Mouse (Mus musculus) layer of hippocampus, postnatal 25 days (tissue): ENCODE measurements around the gene Fbxo17. TPM values are rescaled to one million over a fixed set of nuclear protein-coding genes. Genes with fewer than 3 reads are reported as not detected.
A peak's percentile ranks its signal among the peaks of the same experiment; 100 is the strongest.

Source experiments
- DNase-seq, 2 experiments: peaks; one replicate each; pipeline ENCODE4 v3.0.0; 2022; ENCODE audit warnings: mixed read lengths in 2 of 2, low spot score in 1 of 2; ENCODE audit errors: extremely low spot score in 1 of 2
- total RNA-seq, 2 experiments: library from RNA; stranded (reverse); gene quantifications; 2 replicates each; pipeline ENCODE4 v1.2.3; 2021

The Fbxo17 gene
- total RNA-seq, 2 experiments from 2014 or later = 1.1 to 2.2 TPM

GRCm38 (mm10) chr7:28765211-28765610 lies 48.6 kb downstream of the Fbxo17 start:
- DNase-seq = no peak

GRCm38 (mm10) chr7:28766173-28766879 lies 49.7 kb downstream of the Fbxo17 start, which contains the start of gene Sirt2:
Gene Sirt2 (plus strand): TSS chr7:28766735.
- DNase-seq = peak; percentile 85 to 87

- no peak for DNase-seq
Observed at GRCm38 (mm10) chr7:28766910-28767309, 50.3 kb downstream of the Fbxo17 start.

GRCm38 (mm10) chr7:28767462-28767965 lies 50.9 kb downstream of the Fbxo17 start, which contains the start of gene Nfkbib:
Gene Nfkbib (minus strand): TSS chr7:28767512.
- DNase-seq = no peak

GRCm38 (mm10) chr7:28769414-28769958 lies 52.9 kb downstream of the Fbxo17 start:
- no peak for DNase-seq

GRCm38 (mm10) chr7:28770309-28770708 lies 53.7 kb downstream of the Fbxo17 start:
- DNase-seq = no peak

- DNase-seq = no peak
Observed at GRCm38 (mm10) chr7:28771867-28772266, 55.3 kb downstream of the Fbxo17 start.

GRCm38 (mm10) chr7:28773163-28773562 lies 56.6 kb downstream of the Fbxo17 start:
- DNase-seq = no peak

GRCm38 (mm10) chr7:28774164-28774563 lies 57.6 kb downstream of the Fbxo17 start:
- no peak for DNase-seq

- no peak for DNase-seq
Observed at GRCm38 (mm10) chr7:28775129-28775528, 58.5 kb downstream of the Fbxo17 start.

GRCm38 (mm10) chr7:28778825-28779224 lies 62.2 kb downstream of the Fbxo17 start:
- no peak for DNase-seq

GRCm38 (mm10) chr7:28780067-28780658 lies 63.6 kb downstream of the Fbxo17 start:
- DNase-seq = peak; percentile 90 to 99

- DNase-seq = no peak
Observed at GRCm38 (mm10) chr7:28780857-28781256, 64.3 kb downstream of the Fbxo17 start.

GRCm38 (mm10) chr7:28781261-28781663 lies 64.7 kb downstream of the Fbxo17 start:
- DNase-seq = no peak

- no peak for DNase-seq
Observed at GRCm38 (mm10) chr7:28785161-28785560, 68.6 kb downstream of the Fbxo17 start.

Other genes with a start within 250 kb of the Fbxo17 start
- not detected for gene Ifnl2, start 206.3 kb upstream of the Fbxo17 start, total RNA-seq
- not detected for gene Ifnl3, start 194.0 kb upstream of the Fbxo17 start, total RNA-seq
- not detected for gene Sycn, start 175.9 kb upstream of the Fbxo17 start, total RNA-seq
- under 1 TPM; 0.40 to 0.57 TPM for gene Nccrp1, start 169.6 kb upstream of the Fbxo17 start, total RNA-seq
- gene Samd4b, start 118.7 kb upstream of the Fbxo17 start, total RNA-seq = 10 to 100 TPM; 70.1 to 71.0 TPM
- 10 to 100 TPM; 13.4 to 14.8 TPM for gene Pak4, start 118.6 kb upstream of the Fbxo17 start, total RNA-seq
- gene Acp7, start 85.5 kb upstream of the Fbxo17 start, total RNA-seq = 1 to 10 TPM; 1.6 to 2.0 TPM
- gene Fbxo27, start 24.0 kb upstream of the Fbxo17 start, total RNA-seq = 10 to 100 TPM; 17.9 to 21.6 TPM
- gene Mrps12, start 25.0 kb downstream of the Fbxo17 start, total RNA-seq = 10 to 100 TPM; 62.4 to 70.0 TPM
- gene Sars2, start 25.2 kb downstream of the Fbxo17 start, total RNA-seq = 10 to 100 TPM; 12.4 to 15.6 TPM
- under 1 TPM; 0.42 to 0.47 TPM for gene Ccer2, start 39.4 kb downstream of the Fbxo17 start, total RNA-seq
- gene Sirt2, start 49.9 kb downstream of the Fbxo17 start, total RNA-seq = 100 to 1,000 TPM; 218 to 227 TPM
- gene Nfkbib, start 50.7 kb downstream of the Fbxo17 start, total RNA-seq = 10 to 100 TPM; 32.1 to 33.5 TPM
- 1 to 10 TPM; 2.6 to 3.0 TPM for gene Rinl, start 72.2 kb downstream of the Fbxo17 start, total RNA-seq
- 100 to 1,000 TPM; 380 to 402 TPM for gene Hnrnpl, start 91.7 kb downstream of the Fbxo17 start, total RNA-seq
- gene Ech1, start 108.4 kb downstream of the Fbxo17 start, total RNA-seq = 10 to 100 TPM; 59.7 to 66.7 TPM
- 1 to 10 TPM; 1.3 to 4.0 TPM for gene Lgals4, start 117.0 kb downstream of the Fbxo17 start, total RNA-seq
- not detected for gene Lgals7, start 147.0 kb downstream of the Fbxo17 start, total RNA-seq
- under 1 TPM; 0.26 to 0.69 TPM for gene Capn12, start 164.6 kb downstream of the Fbxo17 start, total RNA-seq
- 100 to 1,000 TPM; 124 to 129 TPM for gene Actn4, start 245.5 kb downstream of the Fbxo17 start, total RNA-seq